ENCODE assay signal across 9 mouse cellular contexts in the genomic region with DNA sequence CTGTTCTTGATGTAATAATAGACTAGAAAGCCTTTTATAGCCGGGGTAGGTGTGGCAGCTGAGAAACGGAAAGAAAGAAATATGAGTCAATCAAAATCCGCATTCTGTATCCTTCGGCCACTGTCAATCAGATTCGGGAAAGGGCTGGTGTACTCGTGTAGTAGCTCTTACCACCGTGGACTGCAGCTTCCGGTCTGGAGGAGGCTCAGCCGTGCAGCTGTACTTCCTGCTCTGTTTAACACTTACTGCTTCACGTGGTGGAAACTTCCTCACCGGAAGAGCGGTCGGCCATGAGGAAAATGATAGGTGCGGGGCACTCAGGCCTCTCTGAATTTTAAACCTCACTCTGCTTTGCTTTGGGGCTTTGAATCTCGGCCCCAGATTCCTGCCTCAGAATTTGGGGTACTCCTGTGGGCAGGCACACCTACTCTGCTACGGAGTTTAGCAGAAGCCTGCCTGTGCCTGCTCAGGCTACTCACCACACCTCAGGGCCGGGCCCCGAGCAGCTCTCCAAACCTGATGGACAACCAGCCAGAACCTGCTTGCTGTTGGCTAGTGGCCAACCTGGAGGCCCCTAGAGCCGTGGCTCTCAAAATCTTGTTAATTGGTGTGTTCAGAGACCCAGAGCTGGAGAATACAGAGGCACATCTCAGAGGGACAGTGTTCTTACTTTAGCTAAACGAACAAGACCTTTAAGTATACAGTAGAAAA. TPM values are rescaled to one million over a fixed set of nuclear protein-coding genes. Genes with fewer than 3 reads are reported as not detected.
DNase-seq lines count a peak whose midpoint lies in the region; ATAC-seq and TF ChIP-seq lines count a peak whose summit lies in the region.
"Had no signal": no experiment of that assay in that cellular context is flagged by ENCODE, and none has a peak within 500 bp of the region (broad histone marks: within the 10 kb centered on the region; RNA-seq: fewer than 3 reads in every experiment).

No protein-coding gene starts in this region.

- no peak overlapping the region; the same call in 1 of the 2 replicates for H3K4me2 ChIP-seq in heart, embryonic 16.5 days (ENCODE audit: low read depth, low read length)
- no peak overlapping the region; the same call in 1 of the 2 replicates for H3K4me2 ChIP-seq in lung, embryonic 15.5 days
- no peak overlapping the region for H3K4me2 ChIP-seq in stomach, postnatal 0 days (replicated peaks; ENCODE audit: low read depth)
- H3K4me2 ChIP-seq in midbrain, embryonic 14.5 days (ENCODE audit: low read length) = no peak overlapping the region
- H3K4me2 ChIP-seq: limb, embryonic 12.5 days had no signal

- peaks cover 7% of the 10 kb centered on the region; the same call in 1 of the 2 replicates for H3K4me1 ChIP-seq in heart, embryonic 16.5 days (ENCODE audit: control insufficient read depth, insufficient read depth, low read length)
- peaks cover 19% of the 10 kb centered on the region for H3K4me1 ChIP-seq in lung, embryonic 15.5 days
- 0 out of 2 replicates have a peak, but pooled peaks cover under 1% of the 10 kb centered on the region for H3K4me1 ChIP-seq in stomach, postnatal 0 days (replicated peaks; ENCODE audit: control insufficient read depth, insufficient read depth)
- H3K4me1 ChIP-seq in midbrain, embryonic 14.5 days (ENCODE audit: control insufficient read depth, insufficient read depth, low read length) = no peaks in the 10 kb centered on the region

- 62% methylated on average over 20 of the region's 20 CpGs for WGBS in heart, embryonic 16.5 days
- WGBS in lung, embryonic 15.5 days = 69% methylated on average over 20 of the region's 20 CpGs
- WGBS in stomach, postnatal 0 days = 48% methylated on average over 20 of the region's 20 CpGs
- 93% methylated on average over 20 of the region's 20 CpGs for WGBS in midbrain, embryonic 14.5 days

- H3K27ac ChIP-seq in heart, embryonic 16.5 days (ENCODE audit: low read length) = peak overlapping the region; percentile 65
- peak overlapping the region; percentile 13 for H3K27ac ChIP-seq in lung, embryonic 15.5 days
- peak overlapping the region; percentile 88 for H3K27ac ChIP-seq in stomach, postnatal 0 days (replicated peaks)
- no peak overlapping the region for H3K27ac ChIP-seq in midbrain, embryonic 14.5 days (replicated peaks; ENCODE audit: low read depth, low read length)
- H3K27ac ChIP-seq: limb, embryonic 12.5 days had no signal

- no peak for TF ChIP-seq CTCF in stomach, postnatal 0 days (IDR thresholded peaks at IDR 0.05; ENCODE audit: low read depth)

- peak; percentile 35 for DNase-seq in left cerebral cortex, postnatal 4 days
- no peak for DNase-seq in left cerebral cortex, postnatal 36 days (ENCODE audit: low spot score in 2 of 2)
- peak; percentile 68 for DNase-seq in stomach, postnatal 0 days (ENCODE audit: low spot score)
- DNase-seq in left cerebral cortex, adult 8-10 months (ENCODE audit: low spot score in 2 of 2) = no peak
- no peak for DNase-seq in midbrain, embryonic 14.5 days
- DNase-seq in layer of hippocampus, postnatal 14 days (ENCODE audit: low spot score in 2 of 2) = no peak

- TF ChIP-seq EP300 in stomach, postnatal 0 days (optimal IDR thresholded peaks at IDR 0.05) = peak; percentile 40

- H3K27me3 ChIP-seq in heart, embryonic 16.5 days (ENCODE audit: control insufficient read depth, insufficient read depth, low read length) = no peaks in the 10 kb centered on the region
- H3K27me3 ChIP-seq in lung, embryonic 15.5 days = no peaks in the 10 kb centered on the region
- no peaks in the 10 kb centered on the region for H3K27me3 ChIP-seq in stomach, postnatal 0 days (ENCODE audit: control insufficient read depth, insufficient read depth, low read length)
- H3K27me3 ChIP-seq in midbrain, embryonic 14.5 days (ENCODE audit: control insufficient read depth, insufficient read depth, low read length) = no peaks in the 10 kb centered on the region
- H3K27me3 ChIP-seq: limb, embryonic 12.5 days had no signal

- H3K9ac ChIP-seq in heart, embryonic 16.5 days (ENCODE audit: low read length) = 0 out of 2 replicates have a peak overlapping the region, but pooled peaks have one; percentile 35
- H3K9ac ChIP-seq in lung, embryonic 15.5 days = no peak overlapping the region
- no peak overlapping the region for H3K9ac ChIP-seq in stomach, postnatal 0 days (ENCODE audit: low read length)
- no peak overlapping the region for H3K9ac ChIP-seq in midbrain, embryonic 14.5 days (replicated peaks; ENCODE audit: low read length)
- H3K9ac ChIP-seq: limb, embryonic 12.5 days had no signal

- H3K4me3 ChIP-seq in heart, embryonic 16.5 days (ENCODE audit: low read length) = no peak overlapping the region
- H3K4me3 ChIP-seq in lung, embryonic 15.5 days = no peak overlapping the region
- H3K4me3 ChIP-seq in stomach, postnatal 0 days (ENCODE audit: low read depth, low read length) = 0 out of 2 replicates have a peak overlapping the region, but pooled peaks have one; percentile 4
- no peak overlapping the region for H3K4me3 ChIP-seq in midbrain, embryonic 14.5 days (replicated peaks; ENCODE audit: low read depth, low read length)
- H3K4me3 ChIP-seq: limb, embryonic 12.5 days had no signal

- H3K36me3 ChIP-seq in heart, embryonic 16.5 days (ENCODE audit: control insufficient read depth, insufficient read depth) = no peaks in the 10 kb centered on the region
- no peaks in the 10 kb centered on the region for H3K36me3 ChIP-seq in lung, embryonic 15.5 days
- no peaks in the 10 kb centered on the region for H3K36me3 ChIP-seq in stomach, postnatal 0 days (ENCODE audit: control insufficient read depth, insufficient read depth, low read length)
- H3K36me3 ChIP-seq in midbrain, embryonic 14.5 days (ENCODE audit: control insufficient read depth, insufficient read depth, low read length) = no peaks in the 10 kb centered on the region
- H3K36me3 ChIP-seq: limb, embryonic 12.5 days had no signal

- peak; percentile 62 for ATAC-seq in heart, embryonic 16.5 days (replicated peaks; ENCODE audit: extremely low read depth, insufficient read depth, low FRiP score)
- peak; percentile 68 for ATAC-seq in lung, embryonic 15.5 days (ENCODE audit: borderline replicate concordance, extremely low read depth, low FRiP score, low TSS enrichment)
- peak; percentile 81 for ATAC-seq in stomach, postnatal 0 days (ENCODE audit: low FRiP score, low TSS enrichment)
- ATAC-seq in midbrain, embryonic 14.5 days (ENCODE audit: low FRiP score, low TSS enrichment) = no peak

- no peaks in the 10 kb centered on the region for H3K9me3 ChIP-seq in heart, embryonic 16.5 days (replicated peaks; ENCODE audit: control insufficient read depth, low read length)
- H3K9me3 ChIP-seq in lung, embryonic 15.5 days = no peaks in the 10 kb centered on the region
- no peaks in the 10 kb centered on the region for H3K9me3 ChIP-seq in stomach, postnatal 0 days (ENCODE audit: control insufficient read depth, low read length)
- H3K9me3 ChIP-seq in midbrain, embryonic 14.5 days (ENCODE audit: control insufficient read depth, low read length) = 0 out of 2 replicates have a peak, but pooled peaks cover 5% of the 10 kb centered on the region

- intact Hi-C loops in left cerebral cortex, postnatal 4 days (cut with DNase I) = no loop called here
- intact Hi-C loops in left cerebral cortex, postnatal 36 days (cut with DNase I) = no loop called here

RNA-seq across cellular contexts. Expression of a gene that starts 50.7 kb away (rescaled TPM):
- 1 to 10 TPM in 1 of 2 experiments, not detected in 1; 1.4 TPM for total RNA-seq in left cerebral cortex, postnatal 4 days (2021)
- total RNA-seq in left cerebral cortex, postnatal 36 days (2021) = 1 to 10 TPM in 1 of 2 experiments, under 1 TPM in 1; 0.93 to 1.7 TPM
- polyA plus RNA-seq in heart, embryonic 16.5 days (2015; fragmentation: Nextera tagmentation; extraction: Ambion mirVana) = 1.5 and 1.7 TPM in 2 replicates
- 1.8 and 1.9 TPM in 2 replicates for polyA plus RNA-seq in lung, embryonic 15.5 days (2015; fragmentation: Nextera tagmentation; extraction: Ambion mirVana)
- polyA plus RNA-seq in stomach, postnatal 0 days (2015; fragmentation: Nextera tagmentation; extraction: Ambion mirVana) = 2.4 and 4.1 TPM in 2 replicates
- total RNA-seq in left cerebral cortex, adult 8-10 months (2022) = 1 to 10 TPM in 1 of 4 experiments, under 1 TPM in 1, not detected in 2; 0.87 to 1.6 TPM
- 0.51 and 0.53 TPM in 2 replicates for polyA plus RNA-seq in midbrain, embryonic 14.5 days (2014; fragmentation: Nextera tagmentation; extraction: Ambion mirVana)
- 1 to 10 TPM in 1 of 2 experiments, under 1 TPM in 1; 0.58 to 1.1 TPM for total RNA-seq in layer of hippocampus, postnatal 14 days (2021)

RNA-seq across cellular contexts. Expression of a gene that starts 51.0 kb away (rescaled TPM):
- total RNA-seq in left cerebral cortex, postnatal 4 days (2021) = 10 to 100 TPM; 70.7 to 71.8 TPM
- 10 to 100 TPM; 49.9 to 61.4 TPM for total RNA-seq in left cerebral cortex, postnatal 36 days (2021)
- 31.1 and 32.3 TPM in 2 replicates for polyA plus RNA-seq in heart, embryonic 16.5 days (2015; fragmentation: Nextera tagmentation; extraction: Ambion mirVana)
- 50.6 and 54.5 TPM in 2 replicates for polyA plus RNA-seq in lung, embryonic 15.5 days (2015; fragmentation: Nextera tagmentation; extraction: Ambion mirVana)
- polyA plus RNA-seq in stomach, postnatal 0 days (2015; fragmentation: Nextera tagmentation; extraction: Ambion mirVana) = 97.8 and 116 TPM in 2 replicates
- total RNA-seq in left cerebral cortex, adult 8-10 months (2022) = 10 to 100 TPM; 53.1 to 59.5 (median 56.7) TPM
- 34.5 and 34.7 TPM in 2 replicates for polyA plus RNA-seq in midbrain, embryonic 14.5 days (2014; fragmentation: Nextera tagmentation; extraction: Ambion mirVana)
- 10 to 100 TPM; 52.7 to 54.7 TPM for total RNA-seq in layer of hippocampus, postnatal 14 days (2021)

Comparison
In these comparisons a context has a peak if more than half of its experiments do, and no peak if none do; other contexts are left out.
1. DNase-seq: peak in left cerebral cortex, postnatal 4 days (single experiment) and stomach, postnatal 0 days (single experiment); none in left cerebral cortex, postnatal 36 days (0 of 2), left cerebral cortex, adult 8-10 months (0 of 2), midbrain, embryonic 14.5 days (single experiment) and layer of hippocampus, postnatal 14 days (0 of 2).